10 mouse cellular contexts compared by ENCODE assay signal in the genomic region with DNA sequence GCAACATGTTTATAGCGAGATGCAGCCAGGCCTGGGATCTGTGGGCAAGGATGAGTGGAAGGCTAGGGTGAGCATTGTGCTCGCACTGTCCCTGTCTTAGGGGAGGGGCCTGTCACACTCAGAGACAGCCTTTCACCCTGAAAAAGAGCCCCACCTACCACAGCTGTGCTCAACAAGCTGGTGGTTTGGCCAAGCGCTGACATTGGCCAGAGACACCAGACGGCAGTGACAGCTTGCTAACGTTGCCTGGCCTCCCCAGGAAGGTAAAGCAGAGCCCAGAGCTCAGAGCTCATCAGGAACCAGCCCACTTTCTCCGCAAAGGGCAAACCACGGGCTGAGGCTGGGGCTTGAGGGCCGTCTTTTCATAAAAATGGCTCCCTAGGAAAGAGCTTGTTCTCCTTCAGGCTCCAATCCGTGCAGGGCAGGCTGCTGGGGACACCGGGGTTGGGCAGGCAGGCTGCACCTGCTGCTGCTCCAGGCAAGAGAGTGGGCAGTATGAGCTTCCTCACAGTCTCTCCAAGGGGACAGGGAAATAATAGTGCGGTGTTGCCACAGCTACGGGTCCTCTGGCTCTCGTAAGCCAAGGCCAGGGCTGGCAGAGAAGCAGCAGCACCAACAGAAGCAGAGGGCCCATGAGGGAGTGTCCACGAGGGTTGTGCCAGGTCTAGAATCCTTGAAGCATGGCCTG. TPM values are rescaled to one million over a fixed set of nuclear protein-coding genes. Genes with fewer than 3 reads are reported as not detected.
DNase-seq lines count a peak whose midpoint lies in the region; ATAC-seq lines count a peak whose summit lies in the region.
"Had no signal": no experiment of that assay in that cellular context is flagged by ENCODE, and none has a peak within 500 bp of the region (broad histone marks: within the 10 kb centered on the region; RNA-seq: fewer than 3 reads in every experiment).

No protein-coding gene starts in this region.

- H3K36me3 ChIP-seq in forebrain, embryonic 13.5 days (ENCODE audit: poor library complexity, severe bottlenecking), result no peaks in the 10 kb centered on the region
- H3K36me3 ChIP-seq in forebrain, embryonic 11.5 days (ENCODE audit: control insufficient read depth, insufficient read depth, low read length), result no peaks in the 10 kb centered on the region
- H3K36me3 ChIP-seq in hindbrain, embryonic 16.5 days (ENCODE audit: control insufficient read depth, insufficient read depth, low read length), result no peaks in the 10 kb centered on the region

- H3K27ac ChIP-seq in forebrain, embryonic 13.5 days, result no peak overlapping the region; the same call in none of the 2 replicates
- H3K27ac ChIP-seq in forebrain, embryonic 11.5 days (ENCODE audit: low read depth, low read length), result no peak overlapping the region
- peak overlapping the region; percentile 52 for H3K27ac ChIP-seq in hindbrain, embryonic 16.5 days (ENCODE audit: low read depth, low read length)
- H3K27ac ChIP-seq: liver, embryonic 14.5 days had no signal

- peaks cover 33% of the 10 kb centered on the region for H3K4me1 ChIP-seq in forebrain, embryonic 13.5 days
- H3K4me1 ChIP-seq in forebrain, embryonic 11.5 days (replicated peaks; ENCODE audit: control insufficient read depth, insufficient read depth, low read length), result peaks cover 12% of the 10 kb centered on the region
- H3K4me1 ChIP-seq in hindbrain, embryonic 16.5 days (ENCODE audit: control insufficient read depth, insufficient read depth, low read depth, low read length), result peaks cover 29% of the 10 kb centered on the region

- no peak overlapping the region for H3K4me3 ChIP-seq in forebrain, embryonic 13.5 days
- H3K4me3 ChIP-seq in forebrain, embryonic 11.5 days (ENCODE audit: low read depth, low read length), result no peak overlapping the region
- H3K4me3 ChIP-seq in hindbrain, embryonic 16.5 days (ENCODE audit: low read length), result no peak overlapping the region

- no peak for DNase-seq in forebrain, embryonic 11.5 days (ENCODE audit: low spot score)
- peak; percentile 33 for DNase-seq in thymus, postnatal 0 days (ENCODE audit: low spot score)
- DNase-seq in thymus, postnatal 25 days, result no peak
- DNase-seq in right cerebral cortex, adult 18-20 months, result no peak
- DNase-seq in spleen, adult 18-20 months, result no peak
- DNase-seq in right cerebral cortex, adult 2 months (ENCODE audit: low spot score in 2 of 2), result no peak
- DNase-seq: right cerebral cortex, postnatal 25 days had no signal

- no peaks in the 10 kb centered on the region for H3K9me3 ChIP-seq in forebrain, embryonic 13.5 days (replicated peaks)
- no peaks in the 10 kb centered on the region for H3K9me3 ChIP-seq in forebrain, embryonic 11.5 days (ENCODE audit: control insufficient read depth, low read length)
- no peaks in the 10 kb centered on the region for H3K9me3 ChIP-seq in hindbrain, embryonic 16.5 days (ENCODE audit: control insufficient read depth, low read length)

- no peak overlapping the region; the same call in 1 of the 2 replicates for H3K9ac ChIP-seq in forebrain, embryonic 13.5 days
- no peak overlapping the region for H3K9ac ChIP-seq in forebrain, embryonic 11.5 days (ENCODE audit: low read length)
- 0 out of 2 replicates have a peak overlapping the region, but pooled peaks have one; percentile 1 for H3K9ac ChIP-seq in hindbrain, embryonic 16.5 days (ENCODE audit: low read depth, low read length)
- H3K9ac ChIP-seq: liver, embryonic 14.5 days had no signal

- WGBS in forebrain, embryonic 13.5 days, result 45% methylated on average over 14 of the region's 14 CpGs
- 47% methylated on average over 14 of the region's 14 CpGs for WGBS in forebrain, embryonic 11.5 days
- WGBS in hindbrain, embryonic 16.5 days, result 35% methylated on average over 14 of the region's 14 CpGs

- H3K27me3 ChIP-seq in forebrain, embryonic 13.5 days, result peaks cover 13% of the 10 kb centered on the region; the same call in 1 of the 2 replicates
- H3K27me3 ChIP-seq in forebrain, embryonic 11.5 days (ENCODE audit: control insufficient read depth, insufficient read depth, low read length), result peaks cover 14% of the 10 kb centered on the region
- H3K27me3 ChIP-seq in hindbrain, embryonic 16.5 days (replicated peaks; ENCODE audit: control insufficient read depth, insufficient read depth, low read length), result no peaks in the 10 kb centered on the region

- H3K4me2 ChIP-seq in forebrain, embryonic 13.5 days, result no peak overlapping the region
- no peak overlapping the region for H3K4me2 ChIP-seq in forebrain, embryonic 11.5 days (ENCODE audit: low read depth, low read length, severe bottlenecking)
- no peak overlapping the region for H3K4me2 ChIP-seq in hindbrain, embryonic 16.5 days (ENCODE audit: low read length)

- 0 out of 2 replicates have a peak, but pooled peaks have one; percentile 20 for ATAC-seq in forebrain, embryonic 13.5 days
- no peak for ATAC-seq in forebrain, embryonic 11.5 days (replicated peaks; ENCODE audit: low FRiP score)
- peak; percentile 43 for ATAC-seq in hindbrain, embryonic 16.5 days

RNA-seq across cellular contexts. Expression of gene Aatk, which starts 4.3 kb away (rescaled TPM):
- 6.8 and 8.4 TPM in 2 replicates for polyA plus RNA-seq in forebrain, embryonic 13.5 days (2015; fragmentation: Nextera tagmentation; extraction: Ambion mirVana)
- 2.8 and 3.5 TPM in 2 replicates for polyA plus RNA-seq in forebrain, embryonic 11.5 days (2014; fragmentation: Nextera tagmentation; extraction: Ambion mirVana)
- polyA plus RNA-seq in thymus, postnatal 0 days (2015; fragmentation: Nextera tagmentation; extraction: Ambion mirVana), result 0.21 and 0.31 TPM in 2 replicates
- 35.6 and 46.6 TPM in 2 replicates for polyA plus RNA-seq in hindbrain, embryonic 16.5 days (2015; fragmentation: Nextera tagmentation; extraction: Ambion mirVana)

RNA-seq across cellular contexts. Expression of gene Cep131, which starts 35.4 kb away (rescaled TPM):
- 26.9 and 28.8 TPM in 2 replicates for polyA plus RNA-seq in forebrain, embryonic 13.5 days (2015; fragmentation: Nextera tagmentation; extraction: Ambion mirVana)
- 50.1 and 51.9 TPM in 2 replicates for polyA plus RNA-seq in forebrain, embryonic 11.5 days (2014; fragmentation: Nextera tagmentation; extraction: Ambion mirVana)
- polyA plus RNA-seq in thymus, postnatal 0 days (2015; fragmentation: Nextera tagmentation; extraction: Ambion mirVana), result 9.5 and 11.2 TPM in 2 replicates
- 24.2 and 27.3 TPM in 2 replicates for polyA plus RNA-seq in hindbrain, embryonic 16.5 days (2015; fragmentation: Nextera tagmentation; extraction: Ambion mirVana)

RNA-seq across cellular contexts. Expression of gene Tepsin, which starts 47.3 kb away (rescaled TPM):
- 18.0 and 19.0 TPM in 2 replicates for polyA plus RNA-seq in forebrain, embryonic 13.5 days (2015; fragmentation: Nextera tagmentation; extraction: Ambion mirVana)
- 22.0 and 24.8 TPM in 2 replicates for polyA plus RNA-seq in forebrain, embryonic 11.5 days (2014; fragmentation: Nextera tagmentation; extraction: Ambion mirVana)
- 12.3 and 13.2 TPM in 2 replicates for polyA plus RNA-seq in thymus, postnatal 0 days (2015; fragmentation: Nextera tagmentation; extraction: Ambion mirVana)
- 20.5 and 22.9 TPM in 2 replicates for polyA plus RNA-seq in hindbrain, embryonic 16.5 days (2015; fragmentation: Nextera tagmentation; extraction: Ambion mirVana)

RNA-seq across cellular contexts. Expression of gene Ndufaf8, which starts 47.5 kb away (rescaled TPM):
- 59.2 and 60.5 TPM in 2 replicates for polyA plus RNA-seq in forebrain, embryonic 13.5 days (2015; fragmentation: Nextera tagmentation; extraction: Ambion mirVana)
- polyA plus RNA-seq in forebrain, embryonic 11.5 days (2014; fragmentation: Nextera tagmentation; extraction: Ambion mirVana), result 65.2 and 69.9 TPM in 2 replicates
- polyA plus RNA-seq in thymus, postnatal 0 days (2015; fragmentation: Nextera tagmentation; extraction: Ambion mirVana), result 112 and 121 TPM in 2 replicates
- 47.1 and 62.7 TPM in 2 replicates for polyA plus RNA-seq in hindbrain, embryonic 16.5 days (2015; fragmentation: Nextera tagmentation; extraction: Ambion mirVana)
